Mouse (Mus musculus): ENCODE results near the gene Mtrf1.
"Not testable (repeated sequence)": the region's sequence is repeated elsewhere in the genome, so short reads cannot be mapped to it uniquely, and the experiment has no call there.

Gene Mtrf1

GRCm38 (mm10) chr14:79445055-79445620 is 47.6 kb downstream of the Mtrf1 start:
- DNase-seq (ENCODE audit: low read depth) = no peak

GRCm38 (mm10) chr14:79451681-79452590 is 54.4 kb downstream of the Mtrf1 start, which contains the start of gene Kbtbd6:
TSS of gene Kbtbd6 (plus strand) at chr14:79451835.
- peak; percentile 95 for DNase-seq (ENCODE audit: low read depth)

GRCm38 (mm10) chr14:79452591-79452934 is 55.0 kb downstream of the Mtrf1 start:
- DNase-seq (ENCODE audit: low read depth) = not testable (repeated sequence)

GRCm38 (mm10) chr14:79460401-79460800 is 62.8 kb downstream of the Mtrf1 start:
- DNase-seq (ENCODE audit: low read depth) = no peak

GRCm38 (mm10) chr14:79460988-79461387 is 63.4 kb downstream of the Mtrf1 start:
- no peak for DNase-seq (ENCODE audit: low read depth)

GRCm38 (mm10) chr14:79465623-79466022 is 68.1 kb downstream of the Mtrf1 start:
- DNase-seq (ENCODE audit: low read depth) = no peak

- peak; percentile 45 for DNase-seq (ENCODE audit: low read depth)
Measured at GRCm38 (mm10) chr14:79467621-79468020, 70.0 kb downstream of the Mtrf1 start.
